In genomic region chr2:5595356-5596191, GRCm38 (mm10) we compare ENCODE assay signal across 16 mouse cellular contexts.
DNase-seq lines count a peak whose midpoint lies in the region; ATAC-seq and TF ChIP-seq lines count a peak whose summit lies in the region.
"Had no signal": no experiment of that assay in that cellular context is flagged by ENCODE, and none has a peak within 500 bp of the region (broad histone marks: within the 10 kb centered on the region; RNA-seq: fewer than 3 reads in every experiment).

No protein-coding gene starts in this region.

- H3K9ac ChIP-seq in stomach, postnatal 0 days (ENCODE audit: low read length), result no peak overlapping the region
- H3K9ac ChIP-seq: embryonic facial prominence, embryonic 15.5 days; forebrain, embryonic 15.5 days; heart, embryonic 12.5 days; liver, embryonic 14.5 days had no signal

- no peak overlapping the region for H3K4me3 ChIP-seq in stomach, postnatal 0 days (ENCODE audit: low read depth, low read length)
- H3K4me3 ChIP-seq: embryonic facial prominence, embryonic 15.5 days; forebrain, embryonic 15.5 days; heart, embryonic 12.5 days had no signal

- no peaks in the 10 kb centered on the region for H3K9me3 ChIP-seq in stomach, postnatal 0 days (ENCODE audit: control insufficient read depth, low read length)
- H3K9me3 ChIP-seq: embryonic facial prominence, embryonic 15.5 days; forebrain, embryonic 15.5 days; heart, embryonic 12.5 days had no signal

- peak; percentile 66 for ATAC-seq in frontal cortex, adult (ENCODE audit: low TSS enrichment)
- ATAC-seq in stomach, postnatal 0 days (ENCODE audit: low FRiP score, low TSS enrichment), result 0 out of 2 replicates have a peak, but pooled peaks have one; percentile 21
- ATAC-seq in erythroid progenitor cell, adult 5-6 weeks (replicated peaks; ENCODE audit: low FRiP score, poor library complexity, severe bottlenecking), result no peak
- ATAC-seq: forebrain, embryonic 15.5 days had no signal

- H3K4me2 ChIP-seq in stomach, postnatal 0 days (replicated peaks; ENCODE audit: low read depth), result no peak overlapping the region
- H3K4me2 ChIP-seq: embryonic facial prominence, embryonic 15.5 days; forebrain, embryonic 15.5 days; heart, embryonic 12.5 days had no signal

- no peak overlapping the region; the same call in 1 of the 2 replicates for H3K27ac ChIP-seq in stomach, postnatal 0 days (replicated peaks)
- H3K27ac ChIP-seq: embryonic facial prominence, embryonic 15.5 days; forebrain, embryonic 15.5 days; liver, embryonic 14.5 days had no signal

- no peaks in the 10 kb centered on the region for H3K36me3 ChIP-seq in stomach, postnatal 0 days (ENCODE audit: control insufficient read depth, insufficient read depth, low read length)
- H3K36me3 ChIP-seq: embryonic facial prominence, embryonic 15.5 days; forebrain, embryonic 15.5 days; heart, embryonic 12.5 days had no signal

- WGBS in stomach, postnatal 0 days, result 75% methylated on average over 8 of the region's 8 CpGs

- no peak for TF ChIP-seq CTCF in stomach, postnatal 0 days (IDR thresholded peaks at IDR 0.05; ENCODE audit: low read depth)

- H3K27me3 ChIP-seq in stomach, postnatal 0 days (ENCODE audit: control insufficient read depth, insufficient read depth, low read length), result no peaks in the 10 kb centered on the region
- H3K27me3 ChIP-seq: embryonic facial prominence, embryonic 15.5 days; forebrain, embryonic 15.5 days; heart, embryonic 12.5 days had no signal

- DNase-seq in frontal cortex, postnatal 25 days (ENCODE audit: low spot score in 2 of 2), result no peak
- peak; percentile 31 to 40 for DNase-seq in left cerebral cortex, adult 18-20 months (ENCODE audit: low spot score in 2 of 2)
- DNase-seq in left cerebral cortex, adult 8-10 months (ENCODE audit: low spot score in 2 of 2), result no peak
- DNase-seq in ovary, postnatal 36 days (ENCODE audit: low spot score), result peak; percentile 19
- no peak for DNase-seq in ovary, postnatal 14 days (ENCODE audit: low spot score)
- DNase-seq in stomach, postnatal 0 days (ENCODE audit: low spot score), result no peak
- DNase-seq: B cell, adult 2 months; cerebellum, adult 8-10 months; kidney, adult 9 months; thymus, adult 18-20 months had no signal

- no peaks in the 10 kb centered on the region for H3K4me1 ChIP-seq in stomach, postnatal 0 days (replicated peaks; ENCODE audit: control insufficient read depth, insufficient read depth)

- TF ChIP-seq EP300 in stomach, postnatal 0 days (optimal IDR thresholded peaks at IDR 0.05), result no peak

Comparison
In these comparisons a context has a peak if more than half of its experiments do, and no peak if none do; other contexts are left out.
1. DNase-seq: peak in left cerebral cortex, adult 18-20 months (2 of 2) and ovary, postnatal 36 days (single experiment); none in frontal cortex, postnatal 25 days (0 of 2), left cerebral cortex, adult 8-10 months (0 of 2), ovary, postnatal 14 days (single experiment) and stomach, postnatal 0 days (single experiment).